16 mouse cellular contexts compared by ENCODE assay signal in genomic region chr12:90810666-90811065, GRCm38 (mm10).
"Had no signal": no experiment of that assay in that cellular context is flagged by ENCODE, and none has a peak within 500 bp of the region (broad histone marks: within the 10 kb centered on the region; RNA-seq: fewer than 3 reads in every experiment).

No protein-coding gene starts in this region.

- H3K9ac ChIP-seq: liver, embryonic 15.5 days; liver, postnatal 0 days; midbrain, embryonic 13.5 days; midbrain, embryonic 15.5 days; neural tube, embryonic 12.5 days; stomach, embryonic 15.5 days had no signal

- H3K4me1 ChIP-seq: liver, embryonic 15.5 days; megakaryocyte, embryonic 14.5 days; midbrain, embryonic 13.5 days; midbrain, embryonic 15.5 days; neural tube, embryonic 12.5 days; stomach, embryonic 15.5 days had no signal

- H3K36me3 ChIP-seq: liver, embryonic 15.5 days; midbrain, embryonic 13.5 days; midbrain, embryonic 15.5 days; neural tube, embryonic 12.5 days; stomach, embryonic 15.5 days had no signal

- H3K27me3 ChIP-seq: liver, embryonic 15.5 days; megakaryocyte, embryonic 14.5 days; midbrain, embryonic 13.5 days; midbrain, embryonic 15.5 days; neural tube, embryonic 12.5 days; stomach, embryonic 15.5 days had no signal

- ATAC-seq: liver, postnatal 0 days; lung, postnatal 0 days; midbrain, embryonic 13.5 days; midbrain, embryonic 15.5 days had no signal

- DNase-seq: liver, postnatal 0 days; lung, adult 2 months; lung, postnatal 14 days; right cerebral cortex, postnatal 14 days; thymus, adult 2 months; thymus, postnatal 36 days had no signal

- H3K4me3 ChIP-seq: liver, embryonic 15.5 days; megakaryocyte, embryonic 14.5 days; midbrain, embryonic 13.5 days; midbrain, embryonic 15.5 days; neural tube, embryonic 12.5 days; stomach, embryonic 15.5 days had no signal

- H3K27ac ChIP-seq: liver, embryonic 15.5 days; macrophage; midbrain, embryonic 13.5 days; midbrain, embryonic 15.5 days; neural tube, embryonic 12.5 days; stomach, embryonic 15.5 days; stomach, postnatal 0 days had no signal

- H3K4me2 ChIP-seq: liver, embryonic 15.5 days; midbrain, embryonic 11.5 days; midbrain, embryonic 13.5 days; midbrain, embryonic 15.5 days; neural tube, embryonic 12.5 days; stomach, embryonic 15.5 days had no signal

- H3K9me3 ChIP-seq: liver, embryonic 15.5 days; megakaryocyte, embryonic 14.5 days; midbrain, embryonic 13.5 days; midbrain, embryonic 15.5 days; neural tube, embryonic 12.5 days; stomach, embryonic 15.5 days had no signal
